Mouse (Mus musculus): ENCODE results near the gene Vgll3. TPM values are rescaled to one million over a fixed set of nuclear protein-coding genes. Genes with fewer than 3 reads are reported as not detected.

Vgll3 gene
- polyA plus RNA-seq, 1 experiment: 3.4 TPM

GRCm38 (mm10) chr16:65828141-65828565 is 13.1 kb downstream of the Vgll3 start:
- H3K27me3 ChIP-seq (ENCODE audit: control insufficient read depth, insufficient read depth, low read length): no peaks in the 10 kb centered on the region
- H3K27ac ChIP-seq (ENCODE audit: insufficient read depth, low read length): no peak overlapping the region
- no peak overlapping the region for H3K4me3 ChIP-seq (ENCODE audit: extremely low read depth, insufficient read depth, insufficient read length)
- no peaks in the 10 kb centered on the region for H3K36me3 ChIP-seq (ENCODE audit: control insufficient read depth, insufficient read depth, low read length)
- TF ChIP-seq POLR2A (IDR thresholded peaks at IDR 0.05; ENCODE audit: low read depth, low read length) (no peak), CTCF (IDR thresholded peaks at IDR 0.05; ENCODE audit: extremely low read depth, insufficient read depth, insufficient read length, insufficient replicate concordance) (no peak)
- 90% methylated on average over 9 of the region's 9 CpGs for WGBS
- H3K4me1 ChIP-seq (ENCODE audit: control insufficient read depth, insufficient read depth, insufficient read length): no peaks in the 10 kb centered on the region
- no peak for DNase-seq (ENCODE audit: low read depth in 1 of 2, low spot score in 2 of 2)

GRCm38 (mm10) chr16:65829096-65829495 is 14.0 kb downstream of the Vgll3 start:
- 87% methylated on average over 6 of the region's 6 CpGs for WGBS
- Histone ChIP-seq H3K4me3 (ENCODE audit: extremely low read depth, insufficient read depth, insufficient read length) (no peak overlapping the region), H3K27me3 (ENCODE audit: control insufficient read depth, insufficient read depth, low read length) (no peaks in the 10 kb centered on the region), H3K36me3 (ENCODE audit: control insufficient read depth, insufficient read depth, low read length) (no peaks in the 10 kb centered on the region), H3K27ac (ENCODE audit: insufficient read depth, low read length) (no peak overlapping the region), H3K4me1 (ENCODE audit: control insufficient read depth, insufficient read depth, insufficient read length) (no peaks in the 10 kb centered on the region)
- DNase-seq (ENCODE audit: low read depth in 1 of 2, low spot score in 2 of 2): no peak
- no peak for TF ChIP-seq POLR2A (IDR thresholded peaks at IDR 0.05; ENCODE audit: low read depth, low read length)
- TF ChIP-seq CTCF (IDR thresholded peaks at IDR 0.05; ENCODE audit: extremely low read depth, insufficient read depth, insufficient read length, insufficient replicate concordance): no peak

GRCm38 (mm10) chr16:65834721-65835120 is 19.7 kb downstream of the Vgll3 start:
- no peaks in the 10 kb centered on the region for H3K36me3 ChIP-seq (ENCODE audit: control insufficient read depth, insufficient read depth, low read length)

GRCm38 (mm10) chr16:65850126-65850525 is 35.1 kb downstream of the Vgll3 start:
- no peaks in the 10 kb centered on the region for H3K4me1 ChIP-seq (ENCODE audit: control insufficient read depth, insufficient read depth, insufficient read length)
- TF ChIP-seq CTCF (IDR thresholded peaks at IDR 0.05; ENCODE audit: extremely low read depth, insufficient read depth, insufficient read length, insufficient replicate concordance) (no peak), POLR2A (IDR thresholded peaks at IDR 0.05; ENCODE audit: low read depth, low read length) (no peak)
- H3K27ac ChIP-seq (ENCODE audit: insufficient read depth, low read length): no peak overlapping the region
- DNase-seq (ENCODE audit: low read depth in 1 of 2, low spot score in 2 of 2): no peak
- 72% methylated on average over 1 of the region's 1 CpGs for WGBS
- no peaks in the 10 kb centered on the region for H3K27me3 ChIP-seq (ENCODE audit: control insufficient read depth, insufficient read depth, low read length)
- H3K4me3 ChIP-seq (ENCODE audit: extremely low read depth, insufficient read depth, insufficient read length): no peak overlapping the region
- H3K36me3 ChIP-seq (ENCODE audit: control insufficient read depth, insufficient read depth, low read length): no peaks in the 10 kb centered on the region

More at GRCm38 (mm10) chr16:65834721-65835120, 19.7 kb downstream of the Vgll3 start:
- Histone ChIP-seq H3K4me3 (ENCODE audit: extremely low read depth, insufficient read depth, insufficient read length) (no peak overlapping the region), H3K4me1 (ENCODE audit: control insufficient read depth, insufficient read depth, insufficient read length) (no peaks in the 10 kb centered on the region), H3K27ac (ENCODE audit: insufficient read depth, low read length) (no peak overlapping the region), H3K27me3 (ENCODE audit: control insufficient read depth, insufficient read depth, low read length) (no peaks in the 10 kb centered on the region)
- TF ChIP-seq POLR2A (IDR thresholded peaks at IDR 0.05; ENCODE audit: low read depth, low read length): no peak
- TF ChIP-seq CTCF (IDR thresholded peaks at IDR 0.05; ENCODE audit: extremely low read depth, insufficient read depth, insufficient read length, insufficient replicate concordance): no peak
- no peak for DNase-seq (ENCODE audit: low read depth in 1 of 2, low spot score in 2 of 2)
- 87% methylated on average over 3 of the region's 3 CpGs for WGBS

- Histone ChIP-seq H3K27me3 (ENCODE audit: control insufficient read depth, insufficient read depth, low read length) (no peaks in the 10 kb centered on the region), H3K4me3 (ENCODE audit: extremely low read depth, insufficient read depth, insufficient read length) (no peak overlapping the region), H3K27ac (ENCODE audit: insufficient read depth, low read length) (no peak overlapping the region), H3K36me3 (ENCODE audit: control insufficient read depth, insufficient read depth, low read length) (no peaks in the 10 kb centered on the region), H3K4me1 (ENCODE audit: control insufficient read depth, insufficient read depth, insufficient read length) (no peaks in the 10 kb centered on the region)
- TF ChIP-seq POLR2A (IDR thresholded peaks at IDR 0.05; ENCODE audit: low read depth, low read length) (no peak), CTCF (IDR thresholded peaks at IDR 0.05; ENCODE audit: extremely low read depth, insufficient read depth, insufficient read length, insufficient replicate concordance) (no peak)
- WGBS: 91% methylated on average over 5 of the region's 5 CpGs
- no peak for DNase-seq (ENCODE audit: low read depth in 1 of 2, low spot score in 2 of 2)
Measured at GRCm38 (mm10) chr16:65864471-65864870, 49.4 kb downstream of the Vgll3 start.

- TF ChIP-seq POLR2A (IDR thresholded peaks at IDR 0.05; ENCODE audit: low read depth, low read length): no peak
- no peak for TF ChIP-seq CTCF (IDR thresholded peaks at IDR 0.05; ENCODE audit: extremely low read depth, insufficient read depth, insufficient read length, insufficient replicate concordance)
- Histone ChIP-seq H3K4me1 (ENCODE audit: control insufficient read depth, insufficient read depth, insufficient read length) (no peaks in the 10 kb centered on the region), H3K36me3 (ENCODE audit: control insufficient read depth, insufficient read depth, low read length) (no peaks in the 10 kb centered on the region), H3K27me3 (ENCODE audit: control insufficient read depth, insufficient read depth, low read length) (no peaks in the 10 kb centered on the region), H3K4me3 (ENCODE audit: extremely low read depth, insufficient read depth, insufficient read length) (no peak overlapping the region), H3K27ac (ENCODE audit: insufficient read depth, low read length) (no peak overlapping the region)
- DNase-seq (ENCODE audit: low read depth in 1 of 2, low spot score in 2 of 2): no peak
- WGBS: 72% methylated on average over 2 of the region's 2 CpGs
Measured at GRCm38 (mm10) chr16:65867927-65868326, 52.9 kb downstream of the Vgll3 start.

GRCm38 (mm10) chr16:65868933-65869332 is 53.9 kb downstream of the Vgll3 start:
- Histone ChIP-seq H3K27me3 (ENCODE audit: control insufficient read depth, insufficient read depth, low read length) (no peaks in the 10 kb centered on the region), H3K4me3 (ENCODE audit: extremely low read depth, insufficient read depth, insufficient read length) (no peak overlapping the region), H3K36me3 (ENCODE audit: control insufficient read depth, insufficient read depth, low read length) (no peaks in the 10 kb centered on the region), H3K27ac (ENCODE audit: insufficient read depth, low read length) (no peak overlapping the region), H3K4me1 (ENCODE audit: control insufficient read depth, insufficient read depth, insufficient read length) (no peaks in the 10 kb centered on the region)
- DNase-seq (ENCODE audit: low read depth in 1 of 2, low spot score in 2 of 2): no peak
- TF ChIP-seq POLR2A (IDR thresholded peaks at IDR 0.05; ENCODE audit: low read depth, low read length): no peak
- no peak for TF ChIP-seq CTCF (IDR thresholded peaks at IDR 0.05; ENCODE audit: extremely low read depth, insufficient read depth, insufficient read length, insufficient replicate concordance)
- WGBS: 75% methylated on average over 2 of the region's 2 CpGs
